Mouse (Mus musculus): Measurements from ENCODE around the gene Krtap6-2.

Krtap6-2 gene

DNA sequence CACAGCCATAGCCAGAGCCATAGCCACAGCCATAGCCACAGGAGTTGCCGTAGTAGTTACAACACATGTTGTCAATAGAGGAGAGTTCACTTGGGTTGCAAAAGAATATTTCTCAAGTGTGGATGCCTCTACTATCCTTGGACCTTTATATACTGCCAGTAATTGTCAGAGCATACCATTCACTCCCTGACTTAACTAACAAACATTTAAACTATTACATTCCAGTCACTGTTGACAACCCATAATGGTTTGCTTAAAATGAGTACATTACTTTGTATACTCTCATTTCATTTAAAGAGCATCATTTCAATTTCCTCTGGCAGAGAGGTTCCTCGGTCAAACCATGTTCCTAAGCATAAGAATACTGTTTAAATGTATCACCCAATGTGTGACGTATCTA is at the start of gene Krtap6-2:
TSS of gene Krtap6-2 (minus strand) at position 101 of the 400 bp plus-strand sequence.
- no peak for DNase-seq (ENCODE audit: low read depth, low spot score)

DNA sequence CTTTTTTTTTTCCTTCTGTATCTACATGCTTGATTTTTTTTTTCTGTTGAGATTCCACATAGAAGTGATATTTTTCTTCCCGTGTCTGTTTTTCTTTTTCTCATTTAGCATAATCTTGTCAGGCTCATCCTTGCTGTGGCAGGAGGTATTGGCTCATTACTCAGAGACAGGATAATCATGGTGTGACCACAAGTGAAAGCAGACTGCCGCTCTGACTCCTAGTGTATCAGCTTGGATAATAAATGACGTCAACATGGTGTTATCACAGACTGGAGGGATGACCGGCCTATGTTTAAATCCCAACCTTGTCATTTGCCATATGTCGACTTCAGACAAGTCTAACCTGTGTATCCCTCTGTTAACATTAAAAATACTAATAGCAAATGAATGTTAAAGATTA is 41.3 kb upstream of the Krtap6-2 start:
- no peak for DNase-seq (ENCODE audit: low read depth, low spot score)

DNA sequence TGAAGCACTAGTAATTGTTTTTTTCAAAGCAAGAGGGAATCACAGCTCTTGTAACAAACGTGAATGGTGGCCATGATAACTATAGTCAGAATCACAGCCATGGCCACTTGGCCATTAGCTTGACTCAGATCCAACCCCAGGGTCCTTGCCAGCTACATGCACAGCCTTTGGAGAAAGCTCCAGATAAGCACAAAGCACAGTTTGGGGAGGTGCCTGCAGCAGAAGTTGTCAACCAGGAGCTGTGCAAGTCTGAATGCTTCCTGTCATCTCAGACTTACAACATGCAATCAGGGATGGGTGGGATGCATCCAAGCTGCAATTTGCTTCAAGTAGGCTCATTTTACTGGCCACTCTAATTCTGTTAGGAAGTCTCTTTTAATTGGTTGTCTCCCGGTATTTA is 9.7 kb upstream of the Krtap6-2 start:
- no peak for DNase-seq (ENCODE audit: low read depth, low spot score)

DNA sequence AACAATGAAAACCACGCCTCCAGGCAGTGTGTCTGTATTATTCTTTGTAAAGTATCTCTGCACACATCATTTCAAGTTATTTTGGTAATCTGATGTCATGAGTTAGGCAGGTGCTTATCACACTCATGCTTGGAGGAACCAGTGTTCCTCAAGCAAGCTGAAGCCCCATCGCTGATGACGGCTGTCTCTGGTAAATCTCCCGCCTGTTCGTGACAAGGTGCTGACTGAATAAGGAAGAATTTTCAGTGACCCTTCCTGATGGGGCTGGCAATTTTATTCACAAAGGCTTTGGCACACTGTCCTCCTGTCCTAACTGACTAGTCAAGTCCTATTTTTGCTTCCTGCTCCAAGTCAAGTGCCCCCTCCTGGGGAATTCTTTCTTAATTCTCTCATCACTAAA is 5.4 kb upstream of the Krtap6-2 start:
- no peak for DNase-seq (ENCODE audit: low read depth, low spot score)

DNA sequence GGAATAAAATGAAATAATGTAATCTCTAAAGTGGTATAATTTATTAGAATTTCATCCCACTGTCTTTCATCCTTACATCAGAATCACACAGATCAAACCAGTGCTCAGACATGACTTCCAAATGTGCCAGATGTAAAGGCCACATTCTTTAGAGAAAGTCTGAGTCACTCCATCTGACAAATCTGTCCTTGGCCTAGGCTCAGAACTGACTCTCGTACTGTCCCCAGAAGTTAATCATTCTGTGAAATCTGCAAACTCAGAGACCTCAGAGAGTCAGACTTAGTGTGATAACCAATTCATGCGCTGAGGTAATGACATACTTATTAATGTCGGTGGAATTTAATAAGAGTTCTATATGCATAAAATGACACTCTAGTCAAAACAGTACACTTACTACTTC is 3.6 kb downstream of the Krtap6-2 start:
- no peak for DNase-seq (ENCODE audit: low read depth, low spot score)

DNA sequence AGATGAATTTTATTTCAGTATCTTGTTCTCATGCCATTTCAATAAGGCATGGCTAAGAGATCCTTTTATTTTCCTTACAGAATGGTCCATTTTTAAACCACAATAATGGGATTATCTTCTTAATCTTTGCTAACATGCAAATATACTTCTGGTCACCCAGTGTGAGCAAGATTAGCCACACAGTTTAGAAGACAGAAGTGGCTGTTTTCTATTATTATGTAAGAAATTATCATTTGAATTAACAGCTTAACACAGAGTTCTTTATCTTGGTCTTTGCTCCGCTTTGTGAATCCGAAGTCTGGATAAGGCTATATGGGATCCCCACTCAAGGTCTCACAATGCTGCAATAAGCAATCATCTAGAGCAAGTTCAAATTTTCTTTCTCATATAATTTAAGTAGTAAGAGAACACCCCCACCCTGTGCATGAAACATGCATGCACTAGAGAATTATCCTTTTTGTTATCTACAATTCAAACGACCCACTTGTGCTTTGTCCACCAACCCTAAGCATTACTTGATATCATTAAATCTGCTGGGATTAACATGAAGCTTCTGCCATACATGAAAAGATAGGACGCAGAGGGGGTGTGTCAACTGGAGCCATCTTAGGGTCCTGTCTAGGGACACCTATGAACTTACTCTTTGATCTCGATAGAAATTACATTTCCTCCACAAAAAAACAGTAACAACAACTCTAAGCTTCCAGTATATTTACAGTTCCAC is 9.4 kb downstream of the Krtap6-2 start:
- DNase-seq (ENCODE audit: low read depth, low spot score) = no peak

DNA sequence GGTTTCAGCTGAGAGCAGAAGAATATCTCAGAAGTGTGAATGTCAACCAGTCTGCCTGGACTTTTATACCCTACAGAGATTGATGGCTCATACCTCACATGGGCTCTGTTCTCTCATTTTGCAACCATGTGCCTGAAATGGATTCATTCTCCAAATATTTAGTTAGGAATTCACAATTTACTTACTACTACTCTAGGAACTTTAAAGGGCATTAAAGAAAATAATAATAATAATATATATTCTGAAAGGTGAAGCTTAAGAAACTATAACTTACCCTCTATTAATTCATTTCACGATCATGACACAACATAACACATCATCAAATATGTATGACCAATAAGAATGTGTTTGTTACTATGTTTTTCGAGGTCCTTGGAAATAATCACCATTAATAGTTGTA is 16.1 kb downstream of the Krtap6-2 start, which contains the start of gene Krtap21-1:
TSS of gene Krtap21-1 (minus strand) at position 101 of the 400 bp plus-strand sequence.
- DNase-seq (ENCODE audit: low read depth, low spot score) = no peak

DNA sequence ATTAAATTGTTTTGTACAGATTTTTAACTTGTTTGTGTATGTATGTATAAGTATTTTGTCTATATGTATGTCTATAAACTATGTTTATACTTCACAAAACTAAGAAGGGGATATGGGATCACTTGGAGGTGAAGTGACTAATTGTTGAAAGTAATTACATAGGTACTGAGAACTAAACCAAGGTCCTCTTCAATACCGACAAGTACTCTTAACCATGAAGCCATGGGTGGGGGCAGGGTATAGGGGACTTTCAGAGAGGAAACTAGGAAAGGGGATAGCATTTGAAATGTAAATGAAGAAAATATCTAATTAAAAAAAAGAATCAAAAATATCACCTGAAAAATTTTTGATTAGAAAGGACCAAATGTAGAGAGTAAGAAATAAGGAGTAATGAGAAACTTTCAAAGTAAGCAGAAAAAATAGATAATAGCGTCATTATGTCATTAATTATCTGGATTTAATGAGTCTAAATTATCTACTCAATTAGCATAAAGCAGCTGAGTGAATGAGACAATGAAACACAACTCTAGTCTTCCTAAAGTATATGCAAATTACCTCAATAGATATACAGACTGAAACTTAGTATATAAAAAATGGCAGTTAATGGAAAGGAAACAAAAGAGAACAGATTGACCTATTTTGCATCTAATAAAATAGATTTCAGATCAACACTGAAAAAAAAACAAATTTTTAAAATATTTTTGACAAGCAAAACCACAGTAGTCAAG is 47.0 kb downstream of the Krtap6-2 start:
- no peak for DNase-seq (ENCODE audit: low read depth, low spot score)
